Mouse (Mus musculus) cerebellum, adult 2 months (tissue): Measurements from ENCODE around the gene Klf13.

ENCODE experiments used
- CTCF ChIP-seq: fragments of 200-500 bp; IDR thresholded peaks from 2 replicates; pipeline ENCODE4 v1.5.1; 2011; ENCODE audit warnings: low read depth, mild to moderate bottlenecking, control low read depth, low read length, moderate library complexity, borderline replicate concordance; ENCODE audit not compliant: insufficient read depth
- POLR2A ChIP-seq: fragments of 200-500 bp; IDR thresholded peaks from 2 replicates; pipeline ENCODE4 v1.6.1; 2011; ENCODE audit warnings: low read length, control low read depth, borderline replicate concordance; ENCODE audit not compliant: insufficient read depth

GRCm38 (mm10) chr7:63882739-63883138 lies 56.0 kb downstream of the Klf13 start:
- TF ChIP-seq POLR2A (no peak), CTCF (0 out of 2 replicates have a peak, but pooled peaks have one; percentile 6)
